Mouse (Mus musculus) kidney, postnatal 14 days (tissue): ENCODE measurements at regions not wholly inside any gene's neighbourhood (a gene's known extent, or its start where the extent isn't known, plus 50 kb on each side); places are given as distances from the start of the nearest gene placed in this dataset.
A peak's percentile ranks its signal among the peaks of the same experiment; 100 is the strongest.

ENCODE experiments used
- DNase-seq: peaks from one replicate; pipeline ENCODE4 v3.0.0; 2022; ENCODE audit warnings: mixed read lengths

DNA sequence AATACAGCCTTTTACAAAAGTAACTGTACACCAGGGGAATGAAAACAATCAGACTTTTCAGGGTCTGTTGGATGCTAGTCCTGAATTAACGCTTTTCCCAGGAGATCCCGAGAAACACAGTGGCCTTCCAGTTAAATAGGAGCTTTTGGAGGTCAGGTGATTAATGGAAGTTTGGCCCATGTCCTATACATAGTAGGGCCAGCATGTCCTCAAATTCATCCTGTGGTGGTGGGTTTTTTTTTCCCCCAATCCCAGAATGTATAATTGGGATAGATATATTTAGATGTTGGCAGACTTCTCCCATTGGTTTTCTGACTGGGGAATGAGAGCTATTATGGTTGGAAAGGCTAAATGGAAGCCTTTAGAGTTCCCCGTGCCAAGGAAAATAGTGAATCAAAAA is 77.6 kb downstream of the Cd200 start:
- DNase-seq, result peak; percentile 10

DNA sequence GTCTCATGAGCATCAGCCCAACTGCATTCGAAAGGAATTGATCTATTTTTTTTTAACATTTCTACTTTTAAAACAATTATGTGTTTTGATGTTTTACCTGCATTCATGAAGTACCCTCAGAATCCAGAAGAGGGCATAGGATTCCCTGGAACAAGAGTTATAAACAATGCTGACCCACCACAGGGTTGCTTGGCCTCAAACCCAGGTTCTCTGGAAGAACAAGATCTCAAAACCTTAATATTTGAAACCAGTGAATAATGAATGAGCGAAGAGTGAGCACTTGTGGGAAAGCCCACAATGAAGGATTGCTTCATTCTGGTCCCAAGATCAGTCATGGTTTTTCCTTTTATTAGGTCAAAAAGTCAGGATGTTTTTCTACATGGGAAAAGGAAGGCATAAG is 78.6 kb downstream of the Cd200 start:
- DNase-seq, result peak; percentile 52

DNA sequence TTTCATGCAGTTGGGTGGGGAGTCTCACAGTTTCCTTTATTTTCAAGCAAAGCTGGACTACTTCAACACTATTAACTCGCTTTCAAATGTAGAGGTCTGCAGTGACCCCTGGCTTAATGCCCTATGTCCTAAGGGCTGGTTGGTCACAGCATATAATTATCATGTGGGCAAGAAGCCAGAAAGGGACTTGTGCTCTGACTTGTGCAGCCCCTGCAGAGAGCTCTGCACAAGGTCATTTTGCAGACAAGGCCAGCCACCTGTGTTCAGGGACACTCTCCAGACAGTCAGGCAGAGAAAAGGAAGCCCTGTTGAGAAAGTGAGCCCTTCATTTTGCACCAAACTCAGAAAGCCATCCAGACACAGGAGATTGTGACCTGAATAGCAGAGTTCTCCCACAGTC is 79.1 kb downstream of the Cd200 start:
- DNase-seq, result peak; percentile 77

DNA sequence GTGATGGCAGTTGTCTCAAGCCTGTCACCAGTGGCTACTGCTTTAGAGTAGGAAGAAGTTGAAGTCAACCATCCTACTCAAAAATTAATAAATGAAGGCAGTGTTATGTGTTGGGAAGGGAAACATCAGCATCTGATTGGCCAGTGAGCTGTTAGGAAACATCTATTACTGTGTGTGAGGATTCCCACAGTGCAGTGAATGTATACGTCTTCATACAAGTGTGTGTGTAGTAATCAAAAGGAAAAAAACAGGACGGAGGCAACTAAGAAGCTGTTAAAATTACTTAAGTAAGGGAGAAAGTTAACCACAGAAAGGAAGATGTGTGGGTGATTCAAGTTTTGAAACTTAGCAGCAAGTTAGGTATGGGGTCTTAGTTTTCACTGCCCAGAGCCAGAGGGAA is 81.8 kb downstream of the Cd200 start:
- DNase-seq, result no peak

DNA sequence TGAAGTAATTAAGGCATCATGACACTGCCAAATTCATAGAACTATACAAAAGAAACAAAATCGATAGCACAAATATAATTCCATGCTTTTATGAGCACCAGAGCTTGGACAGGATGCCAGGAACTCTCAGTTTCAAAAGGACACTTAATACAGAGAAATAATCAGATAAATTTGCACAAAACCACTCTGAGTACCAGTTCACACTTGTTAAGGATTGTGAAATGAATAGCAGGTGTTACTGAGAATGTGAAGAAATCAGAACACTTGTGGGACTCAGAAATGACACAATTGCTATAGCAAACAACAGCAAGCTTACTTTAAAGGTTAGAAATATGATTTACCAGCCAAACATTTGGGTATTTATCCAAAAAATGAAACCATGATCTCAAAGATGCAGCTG is 87.4 kb downstream of the Btla start:
- DNase-seq, result no peak
